Mouse (Mus musculus) testis, adult 2 months (tissue): Measurements from ENCODE around the gene Pank3. TPM values are rescaled to one million over a fixed set of nuclear protein-coding genes. Genes with fewer than 3 reads are reported as not detected.

Experiments used
- H3K27ac ChIP-seq: fragments of 200-500 bp; 2 replicates; pipeline ENCODE4 v1.5.1; 2012; ENCODE audit warnings: low read depth, low read length; ENCODE audit not compliant: control insufficient read depth, insufficient read depth
- H3K27me3 ChIP-seq: fragments of 200-500 bp; 2 replicates; pipeline ENCODE4 v1.6.1; 2012; ENCODE audit warnings: mild to moderate bottlenecking, low read length, moderate library complexity; ENCODE audit not compliant: control insufficient read depth, insufficient read depth
- H3K36me3 ChIP-seq: fragments of 200-500 bp; 2 replicates; pipeline ENCODE4 v1.6.1; 2012; ENCODE audit warnings: mild to moderate bottlenecking, low read length; ENCODE audit not compliant: control insufficient read depth, insufficient read depth
- H3K4me1 ChIP-seq: fragments of 200-500 bp; 2 replicates; pipeline ENCODE4 v1.6.1; 2012; ENCODE audit warnings: low read length; ENCODE audit not compliant: control insufficient read depth, insufficient read depth
- H3K4me3 ChIP-seq: fragments of 200-500 bp; 2 replicates; pipeline ENCODE4 v1.5.1; 2012; ENCODE audit warnings: low read depth, mild to moderate bottlenecking, low read length, moderate library complexity, mixed read lengths; ENCODE audit not compliant: control insufficient read depth
- CTCF ChIP-seq: fragments of 200-500 bp; IDR thresholded peaks from 2 replicates; pipeline ENCODE4 v1.5.1; 2012; ENCODE audit warnings: low read depth, mild to moderate bottlenecking, inconsistent platforms, low read length, moderate library complexity; ENCODE audit not compliant: control insufficient read depth, insufficient read depth, insufficient replicate concordance
- POLR2A ChIP-seq: fragments of 200-500 bp; IDR thresholded peaks from 2 replicates; pipeline ENCODE4 v1.6.1; 2012; ENCODE audit warnings: low read depth, mild to moderate bottlenecking, inconsistent platforms, low read length, moderate library complexity; ENCODE audit not compliant: control insufficient read depth
- polyA plus RNA-seq: library from polyadenylated mRNA; depleted of rRNA; stranded (reverse); fragments of >200 nt; gene quantifications from 2 replicates; pipeline ENCODE4 v1.2.3, GENCODE M21; 2012

The Pank3 gene
- polyA plus RNA-seq, 1 experiment = 3.9 TPM

DNA sequence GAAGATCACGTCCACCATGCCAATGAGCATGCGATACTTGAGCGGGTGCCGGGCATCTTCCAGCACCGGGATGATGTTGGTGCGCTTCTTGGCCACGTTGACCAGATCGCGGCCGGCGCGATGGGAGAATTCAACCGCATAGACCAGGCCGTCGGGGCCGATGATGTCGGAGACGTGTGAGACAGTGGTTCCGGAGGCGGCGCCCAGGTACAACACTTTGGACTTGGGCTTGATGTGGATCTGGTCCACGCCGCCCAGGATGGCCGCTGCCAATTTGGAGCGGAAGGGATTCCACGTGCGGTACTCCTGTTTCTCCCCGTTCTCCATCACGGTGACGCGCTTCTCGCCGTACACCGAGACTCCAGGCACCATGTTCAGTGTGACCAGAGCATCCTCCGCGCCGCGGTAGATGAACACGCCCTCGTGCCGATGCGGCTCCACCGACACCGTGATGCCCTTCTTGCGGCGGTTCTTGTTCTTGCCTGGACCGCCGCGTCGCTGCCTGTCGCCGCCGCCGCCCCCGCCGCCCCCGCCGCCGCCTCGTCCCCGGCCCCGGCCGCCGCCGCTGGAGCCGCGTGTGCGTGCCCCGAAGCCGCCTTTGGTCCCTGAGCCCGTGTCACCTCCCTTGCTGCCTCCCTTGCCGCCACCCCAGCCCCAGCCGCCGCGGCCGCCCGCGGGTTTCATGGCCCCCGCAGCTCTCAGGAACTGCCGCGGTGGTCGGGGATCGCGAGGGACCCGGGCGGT lies 28.6 kb downstream of the Pank3 start:
- H3K4me3 ChIP-seq = peak overlapping the region; percentile 64
- H3K27me3 ChIP-seq = peaks cover 3% of the 10 kb centered on the region; the same call in 1 of the 2 replicates
- no peaks in the 10 kb centered on the region for H3K36me3 ChIP-seq
- TF ChIP-seq POLR2A (no peak), CTCF (no peak)
- no peak overlapping the region for H3K27ac ChIP-seq
- H3K4me1 ChIP-seq = no peaks in the 10 kb centered on the region; the same call in 1 of the 2 replicates

DNA sequence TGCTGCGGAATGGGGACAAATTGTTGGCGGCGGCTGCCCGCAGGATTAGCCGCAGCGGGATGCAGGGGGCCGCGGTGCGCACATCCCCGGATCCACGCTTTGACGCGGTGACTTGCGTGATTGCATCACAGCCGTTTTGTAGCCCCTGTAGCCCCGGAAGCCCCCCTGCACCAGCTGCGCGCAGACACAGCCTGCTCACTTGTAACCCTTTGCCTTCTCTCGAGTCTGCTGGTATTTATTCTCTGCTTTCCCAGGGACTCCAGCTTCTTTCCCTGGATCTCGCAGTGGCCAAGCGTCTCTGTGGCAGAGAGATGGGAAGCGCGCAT lies 29.2 kb downstream of the Pank3 start:
- no peak for TF ChIP-seq CTCF
- no peak for TF ChIP-seq POLR2A

DNA sequence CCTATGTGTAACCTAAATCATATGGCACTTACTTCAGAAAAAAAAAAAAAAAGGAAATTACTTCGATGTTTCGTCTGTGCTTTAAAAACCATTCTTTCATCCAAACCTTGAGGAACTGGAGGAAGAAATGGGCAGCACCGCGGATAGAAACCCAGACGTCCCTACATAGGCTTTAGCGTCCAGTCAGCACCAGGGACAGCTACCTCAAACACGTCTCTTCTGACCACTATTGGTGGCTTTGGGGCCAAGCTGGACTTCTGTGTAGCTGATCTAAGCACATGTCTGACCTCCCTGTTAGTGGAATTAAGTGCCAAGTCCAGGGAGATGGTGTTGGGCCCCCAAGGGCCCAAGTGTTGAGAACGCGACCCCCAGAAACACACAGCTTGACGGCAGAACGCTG lies 29.6 kb downstream of the Pank3 start, which contains the start of gene Fbll1:
Gene Fbll1, minus strand, starts transcription at position 11 of the 400 bp plus-strand sequence.
- TF ChIP-seq POLR2A (no peak), CTCF (no peak)
- peak within 1 kb of the TSS; percentile 64 for H3K4me3 ChIP-seq
- no peaks in the 10 kb centered on the region; the same call in 1 of the 2 replicates for H3K4me1 ChIP-seq
- no peaks in the 10 kb centered on the region for H3K36me3 ChIP-seq
- peaks cover 3% of the 10 kb centered on the region; the same call in 1 of the 2 replicates for H3K27me3 ChIP-seq
- H3K27ac ChIP-seq = no peak within 1 kb of the TSS

More for the DNA sequence above, 29.2 kb downstream of the Pank3 start:
- H3K36me3 ChIP-seq = no peaks in the 10 kb centered on the region
- H3K4me3 ChIP-seq = peak overlapping the region; percentile 64
- H3K27me3 ChIP-seq = peaks cover 3% of the 10 kb centered on the region; the same call in 1 of the 2 replicates
- H3K4me1 ChIP-seq = no peaks in the 10 kb centered on the region; the same call in 1 of the 2 replicates
- no peak overlapping the region for H3K27ac ChIP-seq

DNA sequence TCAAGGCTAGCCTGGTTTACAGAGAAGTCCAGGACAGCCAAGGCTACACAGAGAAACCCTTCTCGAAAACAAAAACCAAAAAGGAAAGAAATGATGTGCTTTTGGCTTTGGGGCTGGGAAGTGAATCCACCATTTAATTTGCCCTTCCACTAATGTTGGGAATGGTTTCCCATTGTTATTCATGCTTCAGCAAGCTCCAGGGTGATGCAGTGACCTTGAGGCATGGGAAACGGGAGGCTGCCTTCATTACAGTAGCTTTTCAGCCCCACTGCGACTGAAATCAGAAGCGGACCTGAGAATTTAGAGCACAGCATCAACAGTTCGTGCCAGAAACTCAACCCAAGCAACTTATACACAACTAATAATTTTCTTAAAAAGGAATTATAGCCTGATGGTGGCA lies 32.0 kb downstream of the Pank3 start:
- TF ChIP-seq POLR2A (no peak), CTCF (no peak)
- Histone ChIP-seq H3K27me3 (peaks cover 3% of the 10 kb centered on the region; the same call in 1 of the 2 replicates), H3K27ac (no peak overlapping the region), H3K4me1 (no peaks in the 10 kb centered on the region; the same call in 1 of the 2 replicates), H3K36me3 (no peaks in the 10 kb centered on the region), H3K4me3 (no peak overlapping the region)

DNA sequence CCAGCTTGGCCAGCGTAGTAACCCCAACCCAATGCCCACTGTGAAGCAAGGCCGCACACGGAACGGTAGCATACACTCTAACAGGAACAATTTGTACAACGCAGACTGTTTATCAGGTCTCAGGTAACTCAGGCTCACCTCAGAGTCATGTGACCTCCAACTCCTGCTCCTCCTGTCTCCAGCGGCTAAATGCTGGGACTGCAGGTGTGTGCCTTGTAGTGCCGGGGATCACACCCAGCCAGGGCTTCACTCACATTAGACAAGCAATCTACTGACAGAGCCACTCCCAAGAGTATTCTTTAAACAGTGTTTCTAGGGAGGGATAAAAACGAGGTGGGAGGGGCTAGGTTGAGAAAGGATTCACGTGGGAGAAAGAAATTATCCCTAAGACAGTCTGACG lies 42.2 kb downstream of the Pank3 start:
- Histone ChIP-seq H3K36me3 (peaks cover 3% of the 10 kb centered on the region), H3K27ac (no peak overlapping the region), H3K27me3 (no peaks in the 10 kb centered on the region), H3K4me1 (no peaks in the 10 kb centered on the region), H3K4me3 (no peak overlapping the region)
- TF ChIP-seq CTCF (no peak), POLR2A (no peak)

DNA sequence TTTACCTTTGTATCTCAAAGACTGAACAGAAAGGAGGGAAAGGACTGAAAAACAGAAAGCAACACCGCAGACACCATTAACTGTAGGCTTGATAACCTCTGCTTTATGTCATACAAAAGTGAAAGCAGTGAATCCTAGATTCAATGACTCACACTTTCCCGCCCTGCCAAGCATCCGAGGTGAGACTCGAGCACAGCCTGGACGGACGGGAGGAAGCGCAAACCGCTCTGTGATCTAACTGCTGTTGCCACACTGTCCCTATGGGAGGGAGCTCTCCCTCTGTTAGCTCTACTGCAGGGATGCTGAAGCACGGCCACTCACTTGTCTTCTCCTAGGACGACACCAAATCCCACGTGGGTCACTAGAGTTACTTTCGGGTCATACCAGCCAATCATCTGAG lies 47.0 kb downstream of the Pank3 start:
- Histone ChIP-seq H3K27me3 (no peaks in the 10 kb centered on the region), H3K4me3 (no peak overlapping the region), H3K27ac (no peak overlapping the region), H3K4me1 (no peaks in the 10 kb centered on the region), H3K36me3 (peaks cover 1% of the 10 kb centered on the region)
- TF ChIP-seq CTCF (no peak), POLR2A (no peak)

DNA sequence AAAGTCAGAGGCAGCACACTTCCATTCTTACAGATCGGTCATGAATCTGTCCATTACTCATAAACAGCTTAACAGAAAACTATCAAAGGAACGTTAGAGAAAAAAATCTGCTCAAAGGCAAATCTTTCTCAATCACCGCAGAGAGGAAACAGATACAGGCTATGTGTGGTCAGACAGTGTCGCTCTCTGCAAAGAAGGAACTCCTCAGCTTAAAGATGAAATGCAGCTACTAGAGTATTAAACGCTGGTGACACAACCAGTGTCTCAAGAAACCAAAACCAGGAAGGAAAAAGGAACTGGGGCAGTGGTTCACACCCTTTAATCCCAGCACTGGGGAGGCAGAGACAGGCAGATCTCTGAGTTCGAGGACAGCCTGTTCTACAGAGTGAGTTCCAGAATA lies 58.4 kb downstream of the Pank3 start:
- Histone ChIP-seq H3K4me3 (no peak overlapping the region), H3K27me3 (no peaks in the 10 kb centered on the region), H3K27ac (no peak overlapping the region), H3K36me3 (no peaks in the 10 kb centered on the region), H3K4me1 (no peaks in the 10 kb centered on the region)
- TF ChIP-seq POLR2A (no peak), CTCF (no peak)

DNA sequence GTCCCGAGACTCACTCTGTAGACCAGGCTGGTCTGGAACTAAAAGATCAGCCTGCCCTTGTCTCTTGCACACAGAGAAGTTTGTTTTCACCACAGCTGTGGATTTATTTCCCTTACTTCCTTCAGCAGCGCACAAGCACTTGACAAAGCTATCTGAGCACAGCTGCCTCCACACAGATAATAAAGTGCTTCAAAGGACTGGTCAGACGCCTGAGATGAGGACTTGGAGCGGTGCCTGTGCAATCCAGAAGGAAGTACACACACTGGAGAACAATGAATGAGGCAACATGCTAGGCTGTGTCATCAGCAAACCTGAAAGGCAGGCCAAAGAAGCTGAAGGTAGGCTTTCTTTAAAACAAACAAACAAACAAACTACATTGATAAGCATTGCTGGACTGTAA lies 62.9 kb downstream of the Pank3 start:
- no peak overlapping the region for H3K4me3 ChIP-seq
- H3K36me3 ChIP-seq = no peaks in the 10 kb centered on the region
- H3K27me3 ChIP-seq = no peaks in the 10 kb centered on the region
- no peak for TF ChIP-seq CTCF
- TF ChIP-seq POLR2A = no peak
- H3K4me1 ChIP-seq = no peaks in the 10 kb centered on the region; the same call in 1 of the 2 replicates
- H3K27ac ChIP-seq = no peak overlapping the region
